Mouse (Mus musculus) left cerebral cortex, adult 2 months (tissue): ENCODE data around the gene Camk2g. TPM values are rescaled to one million over a fixed set of nuclear protein-coding genes. Genes with fewer than 3 reads are reported as not detected.
A peak's percentile ranks its signal among the peaks of the same experiment; 100 is the strongest.

Experiments
- DNase-seq, 2 experiments: peaks; one replicate each; pipeline ENCODE4 v3.0.0; 2021 to 2022; ENCODE audit warnings: low spot score in 2 of 2, mixed read lengths in 1 of 2; ENCODE audit errors: extremely low spot score in 1 of 2
- H3K27ac ChIP-seq: fragments of 200-600 bp; 2 replicates; pipeline ENCODE4 v1.8.1; 2022
- H3K4me3 ChIP-seq: fragments of 200-600 bp; 2 replicates; pipeline ENCODE4 v1.8.1; 2022
- CTCF ChIP-seq: fragments of 200-600 bp; IDR thresholded peaks from 2 replicates; pipeline ENCODE4 v1.8.1; 2022; ENCODE audit warnings: antibody characterized with exemption, mild to moderate bottlenecking, moderate library complexity
- intact Hi-C: fragments of 180-260 bp; cut with DNase I; formaldehyde crosslinking; loops from one replicate; pipeline ENCODE4 v1.15.1; 2025
- total RNA-seq, 2 experiments: library from RNA; stranded (reverse); gene quantifications; 2 replicates each; pipeline ENCODE4 v1.2.3; 2021

Gene Camk2g
- total RNA-seq, 2 experiments from 2014 or later = 328 to 345 TPM

DNA sequence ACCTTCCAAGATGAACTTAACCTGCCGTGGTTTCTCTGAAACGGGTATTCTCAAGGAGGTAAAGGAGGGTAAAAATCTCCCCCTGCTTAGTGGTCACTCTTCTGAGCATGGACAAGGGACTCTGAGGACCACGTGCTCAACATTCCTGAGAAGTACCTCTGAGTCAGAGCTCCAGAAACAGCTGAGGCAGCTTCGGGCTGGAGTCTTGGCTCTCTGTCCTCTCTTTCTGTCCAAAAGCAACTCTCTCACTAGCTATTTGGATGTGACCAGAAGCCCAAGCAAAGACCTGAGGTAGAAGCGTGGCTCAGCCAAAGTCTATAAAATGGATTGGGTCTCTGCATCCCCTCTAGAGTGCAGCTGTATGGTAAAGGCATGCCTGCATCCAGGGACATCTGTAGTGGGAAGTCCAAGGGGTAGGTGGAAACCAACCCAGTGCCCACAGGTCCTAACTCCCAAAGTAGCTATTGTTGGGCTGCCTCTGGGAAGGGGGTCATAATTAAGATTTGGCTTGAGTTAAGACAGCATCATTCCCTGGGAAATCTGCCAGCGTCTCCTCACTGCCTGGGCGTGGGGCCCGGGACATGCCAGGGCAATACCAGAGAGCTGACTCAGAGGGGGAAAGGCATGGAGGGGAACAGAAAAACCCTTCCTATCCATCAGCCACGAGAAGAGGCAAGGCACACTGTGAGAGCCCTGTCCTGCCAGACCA, 11.2 kb upstream of the Camk2g start:
- intact Hi-C loops = loop anchor here (1.0 to 5.0 kb wide), 3 partner anchors 37 to 213 kb away; no protein-coding TSS in a partner anchor

DNA sequence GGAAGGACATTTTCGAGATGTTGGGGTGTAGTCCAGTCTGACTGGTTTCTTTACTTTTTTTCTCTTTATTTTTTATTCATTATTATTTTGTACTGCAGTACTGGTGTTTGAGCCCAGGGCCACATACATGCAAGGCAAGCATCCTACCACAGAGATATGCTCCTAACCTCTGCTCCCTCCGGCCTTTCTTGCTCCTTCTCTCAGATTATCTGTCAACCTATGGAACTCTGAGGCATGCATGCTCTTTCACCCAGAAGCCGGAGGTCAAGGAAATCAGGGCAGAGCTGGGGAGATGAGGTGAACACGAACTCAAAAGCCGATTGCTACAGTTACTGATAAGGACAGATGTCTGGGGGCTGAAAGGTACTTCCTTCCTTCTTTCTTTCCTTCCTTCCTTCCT, 10.6 kb upstream of the Camk2g start:
- no peak overlapping the region; the same call in 1 of the 2 replicates for H3K27ac ChIP-seq
- intact Hi-C loops = loop anchor here (1.0 kb wide), 1 partner anchor 214 kb away; no protein-coding TSS in a partner anchor
- no peak overlapping the region for H3K4me3 ChIP-seq
- DNase-seq = no peak
- no peak for TF ChIP-seq CTCF

More for the DNA sequence above, 11.2 kb upstream of the Camk2g start:
- peak; percentile 43 to 67 for DNase-seq
- Histone ChIP-seq H3K4me3 (no peak overlapping the region), H3K27ac (no peak overlapping the region; the same call in 1 of the 2 replicates)
- TF ChIP-seq CTCF = no peak

DNA sequence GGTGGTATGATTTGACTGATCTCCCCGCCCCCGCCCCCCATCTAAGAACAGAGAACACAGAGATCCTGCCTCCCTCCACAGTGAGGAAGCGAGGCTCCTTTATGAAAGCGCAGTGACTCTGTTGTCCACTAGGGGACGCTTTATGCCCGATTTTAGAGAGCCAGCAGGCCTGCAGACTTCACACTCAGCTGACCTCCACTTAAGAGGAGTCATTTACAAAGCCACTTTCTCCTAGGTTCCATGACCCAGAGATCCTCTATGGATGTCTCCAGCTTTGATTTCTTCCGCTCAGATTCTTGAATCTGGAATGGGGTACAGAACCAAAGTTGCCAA, 9.7 kb upstream of the Camk2g start:
- peak; percentile 70 to 79 for DNase-seq
- Histone ChIP-seq H3K27ac (no peak overlapping the region), H3K4me3 (no peak overlapping the region)
- intact Hi-C loops = loop anchor here (1.0 kb wide), 1 partner anchor 70 kb away; no protein-coding TSS in a partner anchor
- TF ChIP-seq CTCF = peak; percentile 89

DNA sequence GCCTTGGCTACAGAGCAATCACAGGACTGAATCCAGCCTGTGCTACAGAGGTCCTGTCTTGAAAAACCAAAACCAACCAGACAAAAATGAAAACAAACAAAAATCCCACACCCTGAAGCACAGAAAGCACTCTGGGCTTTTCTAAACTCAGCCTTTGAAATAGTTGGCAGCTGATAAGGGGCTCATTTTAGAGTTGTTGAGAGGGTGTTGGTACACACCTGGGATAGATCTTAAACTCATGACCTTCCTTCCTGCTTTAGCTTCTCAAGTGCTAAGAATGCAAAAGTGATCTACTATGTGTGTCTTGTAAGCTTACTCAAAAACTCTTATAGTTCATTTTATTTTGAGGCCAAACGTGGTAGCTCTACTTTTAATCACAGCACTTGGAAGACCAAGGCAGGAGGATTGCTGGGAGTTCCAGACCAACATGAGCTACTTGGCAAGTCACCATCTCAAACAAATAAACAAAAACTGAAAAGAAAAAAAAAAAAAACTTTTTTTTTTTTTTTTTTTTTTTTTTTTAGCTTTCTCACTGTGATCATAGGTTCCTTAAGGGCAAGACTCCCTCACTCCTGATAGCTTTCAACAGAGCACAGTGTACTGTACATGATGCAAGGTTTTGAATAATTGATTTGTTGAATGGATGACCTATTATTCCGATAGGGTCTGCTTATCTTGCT, 9.2 kb upstream of the Camk2g start:
- no peak for DNase-seq
- Histone ChIP-seq H3K4me3 (no peak overlapping the region), H3K27ac (no peak overlapping the region)
- intact Hi-C loops = loop anchor here (1.0 kb wide), 1 partner anchor 70 kb away; no protein-coding TSS in a partner anchor
- no peak for TF ChIP-seq CTCF

DNA sequence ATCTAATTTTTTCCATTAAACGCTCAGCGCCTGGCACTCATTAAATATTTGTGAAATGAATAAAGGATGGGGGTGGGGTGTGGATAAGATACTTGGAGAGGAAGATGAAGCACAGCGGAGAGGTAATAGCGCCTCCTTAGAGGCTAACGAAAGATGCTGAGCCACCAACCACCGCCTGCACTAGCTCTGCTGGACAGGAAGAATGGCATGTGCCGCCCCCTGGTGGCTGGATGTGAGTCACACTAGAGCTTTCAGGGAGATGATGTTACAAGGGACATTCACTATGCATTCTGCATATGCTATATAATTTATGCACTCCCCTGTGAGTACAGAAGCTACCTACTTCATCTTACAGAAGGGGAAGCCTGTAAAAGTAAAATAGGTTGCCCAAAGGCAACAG, 4.9 kb upstream of the Camk2g start:
- intact Hi-C loops = loop anchor here (1.0 to 5.0 kb wide), 2 partner anchors 32 to 51 kb away; no protein-coding TSS in a partner anchor
- DNase-seq = peak; percentile 82 to 92
- H3K27ac ChIP-seq = no peak overlapping the region
- H3K4me3 ChIP-seq = no peak overlapping the region
- peak; percentile 91 for TF ChIP-seq CTCF

DNA sequence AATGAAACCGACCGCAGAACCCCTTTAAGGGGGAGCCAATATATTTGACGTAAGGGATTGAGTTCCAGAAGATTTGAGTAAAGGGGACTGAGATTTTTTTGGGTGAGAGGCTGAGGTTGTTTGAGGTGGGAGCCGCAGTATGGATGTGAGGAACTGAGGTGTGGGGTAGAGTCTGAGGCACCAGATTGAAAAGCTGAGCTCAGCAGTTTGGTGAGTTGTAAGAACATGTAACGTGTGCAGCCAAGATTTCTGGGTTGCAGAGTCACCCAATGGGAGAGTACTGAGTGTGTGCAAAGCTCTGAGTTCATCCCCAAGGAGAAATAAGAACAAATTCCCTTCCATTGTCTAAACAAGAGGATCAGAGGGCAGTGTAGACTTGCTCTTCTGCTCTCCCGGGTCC, 4.4 kb upstream of the Camk2g start:
- intact Hi-C loops = loop anchor here (1.0 to 5.0 kb wide), 2 partner anchors 32 to 51 kb away; no protein-coding TSS in a partner anchor
- DNase-seq = no peak
- Histone ChIP-seq H3K27ac (no peak overlapping the region), H3K4me3 (no peak overlapping the region)
- TF ChIP-seq CTCF = no peak

DNA sequence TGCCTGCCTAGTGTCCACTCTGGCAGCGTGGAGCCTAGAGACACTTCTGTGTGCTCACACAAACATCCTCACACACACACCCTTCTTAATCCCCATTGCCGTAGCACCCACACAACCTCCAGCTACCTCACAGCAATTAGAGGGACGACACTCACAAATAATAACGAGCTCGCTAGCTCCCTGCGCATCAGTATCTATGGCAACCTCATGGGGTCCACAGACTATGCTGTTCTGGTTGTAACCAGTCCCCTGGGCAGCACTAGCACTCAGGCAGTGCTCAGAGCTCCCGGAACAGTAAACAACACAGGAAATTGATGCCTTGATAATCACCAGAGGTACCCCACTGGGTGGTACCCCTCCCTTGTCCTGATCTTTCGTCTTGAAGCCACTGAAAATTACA, 2.8 kb upstream of the Camk2g start:
- intact Hi-C loops = loop anchor here (5.0 kb wide), 1 partner anchor 49 kb away; no protein-coding TSS in a partner anchor
- no peak for DNase-seq
- TF ChIP-seq CTCF = no peak
- no peak overlapping the region for H3K4me3 ChIP-seq
- H3K27ac ChIP-seq = no peak overlapping the region

DNA sequence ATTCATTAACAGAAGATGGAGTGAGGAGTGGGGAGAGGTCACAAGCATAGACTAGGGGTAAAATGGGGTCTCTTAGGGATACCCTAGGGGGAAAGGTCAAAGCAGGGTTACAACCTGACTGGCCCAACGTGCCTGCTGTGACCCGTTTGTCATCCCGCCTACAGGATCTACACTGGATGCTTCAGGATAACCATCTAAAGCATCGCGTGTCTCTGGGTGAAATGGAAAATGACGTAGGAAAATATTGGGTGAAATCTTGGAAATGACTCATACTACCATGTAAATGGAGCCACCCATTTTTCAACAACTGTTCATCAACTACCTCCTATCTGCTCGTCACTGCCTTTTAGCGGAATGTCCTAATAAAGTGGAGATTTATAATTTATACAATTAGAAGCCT, 2.3 kb upstream of the Camk2g start:
- intact Hi-C loops = loop anchor here (5.0 kb wide), 1 partner anchor 49 kb away; no protein-coding TSS in a partner anchor
- no peak overlapping the region for H3K27ac ChIP-seq
- TF ChIP-seq CTCF = no peak
- no peak overlapping the region for H3K4me3 ChIP-seq
- DNase-seq = no peak

DNA sequence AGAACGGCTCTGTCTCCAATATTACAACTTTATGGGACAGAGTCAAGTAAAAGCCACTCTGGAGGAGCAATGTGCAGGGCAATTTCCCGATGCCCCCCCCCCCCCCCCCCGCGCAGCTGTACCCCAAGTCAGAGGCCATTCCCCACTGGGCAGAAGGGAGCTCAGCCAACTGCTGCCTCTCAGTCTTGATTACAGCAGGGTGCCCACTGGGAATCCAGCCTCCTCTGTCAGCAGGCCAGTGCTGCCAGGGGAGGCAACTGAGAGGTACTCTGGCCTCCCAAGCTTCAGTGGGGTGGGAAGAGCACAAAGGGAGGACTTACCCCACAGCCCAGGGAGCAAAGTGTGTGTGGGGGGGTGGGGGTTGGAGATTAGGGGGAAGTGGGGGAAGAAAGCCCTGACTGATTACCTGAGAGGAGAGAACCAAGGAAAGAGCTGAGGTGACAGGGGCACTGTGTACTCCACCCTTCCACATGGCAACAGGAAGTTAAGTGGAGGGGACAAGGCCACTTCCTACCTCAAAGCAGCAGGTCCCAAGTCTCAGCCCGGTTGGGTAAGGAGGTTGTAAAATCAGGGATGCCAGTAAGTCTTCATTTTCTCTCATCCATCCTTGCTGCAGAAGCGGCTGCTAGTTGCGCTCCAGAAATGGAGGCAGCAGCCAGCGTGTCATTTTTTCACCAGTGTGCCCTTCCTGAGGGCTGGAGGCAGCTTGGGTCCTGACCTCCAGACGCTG, 1.7 kb upstream of the Camk2g start:
- H3K27ac ChIP-seq = no peak overlapping the region
- DNase-seq = no peak
- intact Hi-C loops = loop anchor here (5.0 kb wide), 1 partner anchor 48 kb away; no protein-coding TSS in a partner anchor
- TF ChIP-seq CTCF = no peak
- H3K4me3 ChIP-seq = no peak overlapping the region

DNA sequence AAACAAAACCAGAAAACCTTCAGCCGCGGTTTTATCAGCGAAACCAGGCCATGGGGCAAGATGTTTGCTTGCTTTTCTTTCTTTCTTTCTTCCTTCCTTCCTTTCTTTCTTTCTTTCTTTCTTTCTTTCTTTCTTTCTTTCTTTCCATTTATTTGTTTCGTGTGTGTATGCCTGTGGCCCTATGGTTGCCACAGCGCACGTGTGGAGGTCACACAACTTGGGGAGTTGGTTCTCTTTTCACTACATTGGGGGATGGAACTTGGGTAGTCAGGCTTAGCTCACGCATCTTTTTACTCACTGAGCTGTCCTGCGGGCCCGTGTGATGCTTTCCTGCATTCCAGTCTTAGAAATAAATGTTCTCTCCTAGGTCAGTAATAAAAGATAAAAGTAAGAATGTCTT, 701 bp upstream of the Camk2g start:
- intact Hi-C loops = no loop called here
- DNase-seq = no peak
- peak overlapping the region; percentile 86 for H3K27ac ChIP-seq

DNA sequence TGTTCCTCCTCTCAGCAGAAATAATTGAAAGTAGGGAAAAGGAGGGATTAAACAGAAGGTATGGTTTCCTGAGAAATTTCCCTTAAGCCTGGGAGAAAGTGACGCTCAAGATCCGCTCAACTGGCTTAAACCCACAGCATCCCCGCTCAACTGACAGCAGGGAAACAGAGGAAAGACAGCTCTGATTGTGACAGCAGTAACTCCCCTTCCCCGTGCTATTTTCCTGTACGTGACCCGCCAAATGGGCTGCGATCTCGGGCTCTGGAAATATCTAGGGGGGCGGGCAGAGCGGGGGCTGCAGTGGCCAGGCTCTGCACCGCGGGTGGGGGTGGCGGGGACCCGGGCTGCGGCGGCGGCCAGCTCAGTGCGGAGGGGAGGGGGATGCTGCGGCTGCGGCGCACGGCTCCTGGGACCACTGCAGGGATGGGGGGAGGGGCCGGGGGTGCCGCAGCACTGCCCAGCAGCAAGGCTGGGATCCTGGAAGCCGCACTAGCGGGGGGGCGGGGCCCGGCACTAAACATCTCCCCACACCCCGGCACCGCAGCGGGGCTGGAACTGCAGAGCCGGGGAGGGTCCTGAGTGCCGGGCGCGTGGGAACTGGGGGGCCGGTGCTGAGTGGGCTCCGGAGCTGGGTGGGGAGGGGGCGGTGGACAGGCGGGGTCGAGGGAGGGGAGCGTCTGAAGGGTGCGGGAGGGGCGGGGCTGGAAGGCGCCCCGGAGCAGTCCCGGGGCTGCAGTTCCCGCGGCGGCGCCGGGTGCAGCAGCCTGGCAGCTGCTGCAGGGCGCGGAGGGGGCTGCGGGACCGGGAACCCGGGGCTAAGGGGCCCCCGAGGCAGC, 748 bp downstream of the Camk2g start:
- intact Hi-C loops = no loop called here
- peak overlapping the region; percentile 94 for H3K4me3 ChIP-seq
- DNase-seq = peak in 1 of 2 experiments; percentile 42
- H3K27ac ChIP-seq = peak overlapping the region; percentile 91
- no peak for TF ChIP-seq CTCF

More for the DNA sequence above, 701 bp upstream of the Camk2g start:
- no peak for TF ChIP-seq CTCF
- H3K4me3 ChIP-seq = peak overlapping the region; percentile 94
